Mouse (Mus musculus): ENCODE measurements around the gene Acot10. TPM values are rescaled to one million over a fixed set of nuclear protein-coding genes. Genes with fewer than 3 reads are reported as not detected.

Acot10 gene
- polyA plus RNA-seq, 1 experiment from 2014 or later, result 0.24 TPM

Other genes with a start within 250 kb of the Acot10 start
- gene Cdh12, start 217.5 kb downstream of the Acot10 start, polyA plus RNA-seq (2015; fragmentation: Nextera tagmentation; extraction: Ambion mirVana), result 0.09 and 0.18 TPM in 2 replicates

Data from lung, embryonic 15.5 days (tissue).